Mouse (Mus musculus) kidney, adult 9 months (tissue): Measurements from ENCODE around the gene Polrmt.
"Not testable (repeated sequence)": the region's sequence is repeated elsewhere in the genome, so short reads cannot be mapped to it uniquely, and the experiment has no call there.

ENCODE experiments used
- DNase-seq: peaks from one replicate; pipeline ENCODE4 v3.0.0; 2022

Polrmt gene

DNA sequence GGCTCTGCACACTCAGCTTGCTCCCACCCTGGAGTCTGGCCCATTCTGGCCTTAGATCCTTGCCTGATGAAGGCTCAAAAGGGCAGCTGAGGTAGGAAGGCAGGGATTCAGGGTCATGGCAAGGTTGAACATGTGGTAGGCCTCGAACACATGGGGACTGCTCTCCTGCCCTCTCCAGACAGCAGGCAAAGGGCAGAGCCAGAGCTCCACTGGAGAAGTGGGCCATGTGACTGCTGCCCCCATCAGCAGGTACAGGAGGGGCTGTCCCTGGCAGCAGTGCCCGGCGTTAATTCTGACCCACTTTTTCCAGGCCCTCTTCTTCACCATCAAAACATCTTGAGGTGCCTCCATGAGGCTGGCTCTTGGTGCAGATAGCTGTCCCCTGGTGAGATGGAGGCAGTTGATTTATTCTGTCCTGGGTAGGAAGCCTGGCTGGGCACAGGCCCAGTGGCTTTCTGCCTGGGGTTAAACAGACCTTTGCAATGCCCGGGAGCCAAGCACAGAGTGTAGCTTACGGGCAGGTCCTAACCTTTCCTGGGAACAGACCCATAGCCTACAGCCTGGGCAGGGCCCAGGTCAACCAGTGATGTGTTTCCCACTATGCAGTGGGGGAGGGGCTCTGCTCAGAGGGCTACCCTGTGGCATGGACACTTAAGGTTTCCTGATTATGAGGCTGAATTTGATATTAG, 39.8 kb downstream of the Polrmt start:
- DNase-seq, result no peak

DNA sequence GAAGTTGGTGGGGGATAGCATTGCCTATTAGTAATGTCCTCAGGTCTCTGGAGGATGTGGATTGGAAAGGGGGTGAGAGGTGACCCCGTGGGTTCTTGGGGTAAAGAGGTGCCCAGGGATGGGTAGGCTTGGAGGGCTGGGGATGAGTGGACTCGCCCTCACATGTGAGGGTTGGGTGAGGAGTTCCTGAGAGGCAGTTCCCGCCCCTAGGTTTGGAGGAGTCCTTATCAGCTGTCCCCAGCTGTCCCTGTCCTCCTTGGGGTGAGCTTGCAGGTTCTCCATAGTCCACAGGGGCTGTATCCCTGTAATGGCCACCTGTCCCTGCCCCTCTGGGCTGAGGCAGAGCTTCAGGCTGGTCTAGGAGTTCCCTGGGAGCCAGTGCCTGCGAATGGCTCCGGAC, 40.4 kb downstream of the Polrmt start:
- DNase-seq, result no peak

DNA sequence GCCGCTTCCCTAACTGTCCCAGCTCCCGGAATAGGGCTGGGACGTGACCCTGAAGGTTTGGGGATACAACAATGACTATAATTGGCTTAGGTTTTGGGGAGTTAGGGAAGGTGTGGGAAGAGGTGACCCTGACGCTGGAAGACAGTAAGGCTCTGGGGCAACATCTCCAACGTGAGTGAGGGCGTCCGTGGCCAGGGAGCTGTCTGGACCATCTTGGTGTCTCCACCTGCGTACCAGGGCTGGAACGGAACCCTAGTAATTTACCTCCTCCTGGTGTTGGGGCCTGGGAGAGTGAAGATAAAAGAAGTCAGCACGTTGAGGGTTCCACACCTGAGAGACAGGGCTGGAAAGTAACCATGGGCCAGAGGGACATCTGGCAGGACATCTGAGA, 41.4 kb downstream of the Polrmt start:
- no peak for DNase-seq

DNA sequence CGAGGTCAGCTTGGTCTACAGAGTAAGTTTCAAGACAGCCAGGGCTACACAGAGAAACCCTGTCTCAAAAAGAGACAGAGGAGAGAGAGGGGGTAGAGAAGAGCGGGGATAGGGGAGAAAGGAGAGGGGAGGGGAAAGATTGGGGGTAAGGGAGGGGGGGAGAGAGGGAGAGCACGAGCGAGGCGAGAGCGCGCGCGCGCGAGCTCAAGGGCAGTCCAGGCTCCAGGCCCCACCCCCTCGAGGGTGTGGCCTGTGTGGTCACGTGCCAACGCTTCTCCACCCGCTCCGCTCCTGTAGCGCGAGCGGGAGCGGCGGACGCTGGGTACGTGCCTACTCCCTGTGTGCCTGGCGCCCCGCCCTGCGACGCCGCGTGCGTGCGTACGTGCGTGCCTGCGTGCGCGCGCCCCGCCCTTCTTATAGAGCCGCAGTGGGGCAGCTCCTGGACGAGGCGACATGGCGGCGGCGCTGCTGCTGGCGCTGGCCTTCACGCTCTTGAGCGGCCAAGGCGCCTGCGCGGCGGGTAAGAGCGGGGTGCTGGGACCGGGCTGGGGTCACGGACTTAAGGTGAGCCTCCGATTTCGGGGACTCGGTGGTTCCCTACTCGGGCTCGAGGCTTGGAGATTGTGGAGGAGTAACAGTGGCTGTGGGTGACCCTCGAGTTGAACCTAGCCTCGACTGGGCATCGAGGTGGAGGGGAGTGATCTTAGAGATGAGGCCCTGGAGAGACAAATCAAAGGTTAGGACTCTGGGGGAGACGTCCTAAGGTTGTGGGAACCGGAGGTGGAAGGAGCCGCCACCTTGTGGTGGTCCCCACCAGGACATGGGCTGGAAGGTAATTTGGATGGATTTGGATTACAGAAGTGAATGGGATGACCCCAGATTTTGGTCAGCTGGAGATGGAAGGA, 42.1 kb downstream of the Polrmt start, which contains the start of gene Bsg:
Gene Bsg, plus strand, starts transcription at position 427 of the 905 bp plus-strand sequence.
- DNase-seq, result peak; percentile 99

DNA sequence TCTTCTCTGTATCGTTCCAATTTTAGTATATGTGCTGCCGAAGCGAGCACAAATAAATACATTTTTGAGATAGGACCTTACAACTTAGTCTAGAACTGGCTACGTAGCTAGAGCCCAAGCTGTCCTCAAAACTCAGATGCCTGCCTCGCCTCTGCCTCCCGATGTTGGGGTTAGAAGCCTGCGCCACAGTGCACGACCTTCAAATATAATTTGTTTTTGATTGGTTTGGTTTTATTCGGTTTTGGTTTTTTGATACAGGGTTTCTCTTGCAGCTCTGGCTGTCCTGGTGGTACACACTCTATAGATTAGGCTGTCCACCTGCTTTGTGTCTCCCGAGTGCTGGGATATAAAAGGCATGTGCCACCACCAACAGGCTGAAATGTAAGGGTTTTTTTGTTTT, 42.8 kb downstream of the Polrmt start:
- DNase-seq, result no peak

DNA sequence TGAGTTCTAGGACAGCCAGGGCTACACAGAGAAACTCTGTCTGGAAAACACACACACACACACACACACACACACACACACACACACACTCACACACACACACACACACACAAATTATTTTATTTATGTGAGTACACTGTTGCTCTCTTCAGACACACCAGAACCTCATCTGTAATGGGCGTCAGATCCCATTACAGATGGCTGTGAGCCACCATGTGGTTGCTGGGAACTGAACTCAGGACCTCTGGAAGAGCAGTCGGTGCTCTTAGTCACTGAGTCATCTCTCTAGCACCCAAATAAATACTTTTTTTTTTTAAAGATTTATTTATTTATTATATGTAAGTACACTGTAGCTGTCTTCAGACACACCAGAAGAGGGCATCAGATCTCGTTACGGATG, 43.4 kb downstream of the Polrmt start:
- DNase-seq, result not testable (repeated sequence)

DNA sequence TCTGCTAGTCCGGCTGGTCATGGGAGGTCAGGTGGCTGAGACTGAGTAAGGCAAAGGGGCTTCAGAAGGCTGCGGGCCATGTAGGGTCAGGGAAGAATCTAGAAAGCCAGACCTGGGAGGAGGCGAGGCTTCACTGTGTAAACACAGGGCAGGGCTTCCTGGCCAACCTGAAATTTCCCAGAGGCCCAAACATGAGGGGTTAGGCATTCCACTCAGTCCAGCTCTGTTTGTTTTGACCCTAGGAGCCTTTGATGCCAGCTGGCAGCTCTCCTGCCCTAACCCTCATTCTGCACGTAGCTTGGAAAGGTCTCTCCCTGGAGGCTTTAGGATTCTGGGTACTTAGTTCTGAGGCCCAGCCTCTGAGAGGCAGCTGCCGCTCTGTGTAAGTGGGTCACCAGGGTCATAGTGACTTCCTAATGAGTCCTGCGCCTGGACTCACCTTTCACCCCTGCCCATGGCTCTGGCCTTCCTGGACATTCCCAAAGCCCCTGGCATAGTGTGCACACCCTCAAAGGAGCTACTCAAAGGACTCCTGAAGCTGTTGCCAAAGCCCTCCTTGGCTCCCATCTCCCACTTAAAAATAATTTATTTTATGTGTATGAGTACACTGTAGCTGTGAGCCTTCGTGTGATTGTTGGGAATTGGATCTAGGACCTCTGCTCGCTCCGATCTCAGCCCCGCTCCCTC, 44.8 kb downstream of the Polrmt start:
- DNase-seq, result peak; percentile 60

DNA sequence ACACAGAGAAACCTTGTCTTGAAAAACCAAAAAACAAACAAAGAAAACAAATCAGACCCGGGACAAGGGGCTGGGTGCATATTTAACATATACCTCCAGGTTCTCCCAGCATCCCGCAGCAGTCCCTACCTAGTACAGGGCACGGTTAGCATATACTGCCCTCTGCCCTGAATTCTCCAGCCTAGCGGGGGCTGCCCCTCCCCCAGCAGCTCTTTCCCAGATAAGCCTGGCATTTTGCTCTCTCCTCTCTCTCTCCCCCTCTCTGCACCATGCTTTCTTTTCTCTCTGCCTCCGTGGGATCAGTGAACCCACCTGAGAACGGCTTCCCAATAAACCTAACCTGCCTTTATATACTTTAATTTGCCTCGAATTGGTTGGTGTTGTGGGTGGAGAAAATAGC, 45.7 kb downstream of the Polrmt start:
- DNase-seq, result no peak

DNA sequence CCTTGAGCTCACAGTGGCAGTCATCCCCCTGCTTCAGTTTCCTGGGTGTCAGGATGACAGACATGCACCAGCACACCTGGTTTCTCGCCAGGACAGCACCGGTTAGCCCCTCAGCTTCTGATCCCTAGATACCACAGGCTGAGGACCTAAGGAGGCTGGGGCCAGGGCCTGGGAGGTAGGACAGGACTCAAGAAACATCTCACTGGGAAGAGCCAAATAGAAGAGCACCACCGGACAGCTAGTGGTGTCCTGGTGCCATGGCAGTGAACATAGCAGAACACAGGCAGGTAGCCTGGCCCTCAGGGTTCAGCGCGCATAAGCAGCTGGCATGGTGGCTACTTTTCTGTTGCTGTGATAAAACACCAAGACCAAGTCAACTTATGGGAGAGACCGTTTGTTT, 47.9 kb downstream of the Polrmt start:
- no peak for DNase-seq

DNA sequence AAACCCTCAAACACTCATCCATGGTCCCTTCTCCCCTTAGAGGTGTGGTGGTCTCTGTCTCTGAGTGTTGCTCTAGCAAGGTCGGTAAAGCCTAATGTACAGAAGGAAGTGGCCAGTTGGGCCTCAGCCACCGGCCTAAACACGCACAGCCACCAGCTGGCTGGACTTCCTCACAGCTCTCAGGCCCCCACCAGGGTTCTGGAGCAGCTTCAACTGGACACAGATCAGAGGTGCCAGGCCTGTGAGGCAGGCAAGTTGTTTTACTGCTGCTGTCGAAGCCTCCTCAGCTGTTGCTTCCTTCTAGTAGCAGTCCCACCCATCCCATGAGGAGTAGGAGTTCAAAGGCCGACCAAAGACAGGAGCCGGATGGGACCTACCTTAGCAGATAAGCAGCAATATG, 48.5 kb downstream of the Polrmt start:
- no peak for DNase-seq

DNA sequence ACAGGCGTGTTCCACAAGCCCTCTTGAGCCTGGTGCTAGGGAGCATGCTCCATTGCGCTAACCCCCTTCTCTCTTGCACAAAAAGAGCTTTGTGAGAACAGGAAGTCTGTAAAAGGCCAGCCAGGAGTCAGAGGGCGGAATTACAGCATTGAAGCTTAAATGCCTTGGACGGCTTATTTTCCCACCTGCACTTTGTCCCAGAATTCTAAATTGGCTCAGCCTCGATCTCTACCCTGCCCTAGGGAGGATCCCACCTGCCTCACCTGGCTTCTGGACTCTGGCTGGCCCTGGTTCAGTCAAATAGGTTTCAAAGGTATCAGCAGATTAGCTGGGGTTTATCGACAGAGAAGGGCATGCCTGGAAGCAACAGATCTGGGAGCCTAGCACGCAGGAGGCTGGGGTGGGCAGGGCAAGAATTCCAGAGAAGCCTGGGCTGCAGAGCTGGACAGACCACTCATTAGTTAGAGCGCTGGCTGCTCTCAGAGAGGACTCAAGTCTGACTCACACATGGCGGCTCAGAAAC, 50.2 kb downstream of the Polrmt start:
- no peak for DNase-seq

DNA sequence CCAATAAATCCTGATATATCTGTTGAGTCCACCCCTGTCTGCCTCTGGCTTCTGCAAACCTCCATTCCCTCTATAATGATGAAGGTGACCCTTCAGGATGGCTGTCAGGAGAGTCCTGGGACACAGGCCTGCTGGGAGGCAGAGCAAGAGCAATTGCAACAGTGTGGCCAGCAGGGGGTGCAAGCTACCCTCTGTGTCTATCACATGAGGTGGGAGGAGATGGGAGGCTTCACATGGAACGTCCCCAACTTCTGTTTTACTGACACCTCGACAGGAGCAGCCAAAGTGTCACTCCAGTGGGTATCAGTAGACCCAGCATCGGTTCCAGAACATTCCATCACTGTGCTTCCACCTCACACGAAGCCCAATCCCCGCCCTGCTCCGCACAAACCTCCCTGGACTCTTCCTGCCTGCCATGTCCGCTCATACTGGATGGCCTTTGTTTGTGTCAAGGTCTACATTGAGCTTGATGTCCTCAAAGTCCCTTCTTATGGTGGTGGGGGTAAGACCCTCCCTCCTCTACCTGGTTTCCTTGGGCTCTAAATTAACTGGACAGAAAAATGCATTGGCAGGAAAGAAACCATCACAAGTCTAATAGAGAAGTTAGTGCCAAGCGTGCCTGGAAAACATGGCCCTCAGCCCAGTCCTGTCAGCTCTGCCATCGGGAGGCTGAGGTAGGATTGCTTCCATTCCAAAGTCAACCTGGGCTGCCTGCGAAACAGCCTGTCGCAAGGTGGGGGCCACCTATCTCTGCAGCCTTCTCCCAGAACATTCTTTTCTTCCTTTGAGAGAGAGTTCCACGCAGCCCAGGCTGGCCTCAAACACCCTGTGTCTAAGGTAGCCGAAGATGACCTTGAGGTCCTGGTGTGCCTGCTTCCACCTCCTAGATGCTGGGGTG, 50.9 kb downstream of the Polrmt start:
- DNase-seq, result peak; percentile 76

DNA sequence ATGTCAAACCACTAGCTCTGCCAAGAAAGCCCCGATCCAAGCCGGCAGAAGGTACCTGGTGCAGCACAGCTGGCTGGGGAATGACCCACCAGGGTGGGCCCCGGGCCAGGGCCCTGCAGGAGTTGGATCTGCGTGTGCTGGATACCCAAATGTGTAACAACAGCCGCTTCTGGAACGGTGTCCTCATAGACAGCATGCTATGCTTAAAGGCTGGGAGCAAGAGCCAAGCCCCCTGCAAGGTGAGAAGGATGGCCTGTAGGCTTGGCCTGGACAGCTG, 52.1 kb downstream of the Polrmt start:
- DNase-seq, result no peak

DNA sequence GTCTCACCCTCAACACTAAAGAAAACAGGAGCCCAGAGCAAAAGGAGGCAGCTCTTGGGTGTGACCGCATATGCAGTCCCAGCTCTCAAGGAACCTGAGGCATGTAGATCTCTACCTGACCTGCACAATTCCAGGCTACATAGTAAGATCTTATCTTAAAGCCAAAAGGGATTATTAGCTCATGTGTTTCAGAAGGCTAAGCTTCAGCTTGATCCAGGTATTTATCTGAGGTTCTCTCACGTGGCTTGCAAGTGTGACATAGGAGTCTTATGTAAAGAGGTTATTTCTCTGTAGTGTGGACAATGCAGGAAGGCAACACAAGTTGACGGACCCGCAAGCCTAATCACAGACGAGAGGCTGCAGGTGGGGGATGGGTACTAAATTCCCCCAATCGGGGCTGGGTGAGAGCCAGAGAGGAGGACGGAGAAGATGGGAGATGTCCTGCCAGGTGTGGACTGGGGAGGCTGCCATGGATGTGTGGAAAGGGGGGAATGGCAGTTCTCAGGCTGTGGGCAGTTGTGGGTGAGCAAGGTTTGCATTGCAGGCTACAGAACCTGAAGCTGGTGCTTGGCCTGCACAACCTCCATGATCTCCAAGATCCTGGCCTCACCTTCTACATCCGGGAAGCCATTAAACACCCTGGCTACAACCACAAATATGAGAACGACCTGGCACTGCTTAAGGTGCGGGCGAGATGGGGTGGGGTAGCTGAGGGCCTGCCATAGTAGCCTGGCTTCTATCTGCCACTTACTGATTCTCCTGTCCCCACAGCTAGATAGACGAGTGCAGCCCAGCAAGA, 52.6 kb downstream of the Polrmt start:
- no peak for DNase-seq

DNA sequence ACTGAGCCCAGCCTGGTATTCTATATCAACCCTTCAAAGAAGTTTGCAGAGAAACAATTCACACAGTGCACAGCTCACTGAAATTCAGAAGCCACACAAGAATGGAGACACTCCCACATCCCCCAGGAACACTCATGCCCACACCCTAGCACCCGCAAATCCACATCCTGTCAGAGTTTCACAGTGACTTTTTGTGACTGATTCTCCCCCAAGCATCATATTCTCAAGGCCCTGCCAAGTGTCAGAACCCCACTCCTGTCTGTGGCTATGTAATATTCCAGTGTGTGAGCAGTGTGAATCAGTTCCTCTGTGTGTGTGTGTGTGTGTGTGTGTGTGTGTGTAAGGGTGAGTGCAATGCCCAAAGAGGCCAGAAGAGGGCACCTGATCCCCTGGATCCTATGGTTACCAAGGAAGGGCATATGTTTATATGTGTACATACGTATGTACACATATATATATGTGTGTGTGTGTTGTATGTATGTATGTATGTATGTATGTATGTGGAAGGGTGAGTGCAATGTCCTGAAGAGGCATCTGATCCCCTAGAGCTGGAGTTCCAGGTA, 54.3 kb downstream of the Polrmt start:
- no peak for DNase-seq

DNA sequence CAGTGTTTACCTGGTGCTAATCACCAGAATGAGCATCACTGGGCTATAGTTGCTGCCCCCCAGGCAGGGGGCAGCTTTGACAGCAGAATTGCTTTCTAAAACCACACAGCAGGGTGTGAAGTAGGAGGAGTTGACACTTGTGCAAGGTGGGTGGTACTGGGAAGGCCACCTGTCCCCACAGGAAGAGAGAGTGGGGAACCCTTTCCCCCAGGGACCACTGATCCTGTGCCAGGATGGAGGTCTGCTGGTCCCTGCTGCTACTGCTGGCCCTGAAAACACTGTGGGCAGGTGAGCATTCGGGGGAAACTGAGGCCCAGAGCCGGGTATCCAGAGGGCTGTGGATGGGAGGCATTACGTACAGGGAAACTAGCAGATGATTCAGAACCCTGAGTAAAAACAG, 57.2 kb downstream of the Polrmt start:
- no peak for DNase-seq

DNA sequence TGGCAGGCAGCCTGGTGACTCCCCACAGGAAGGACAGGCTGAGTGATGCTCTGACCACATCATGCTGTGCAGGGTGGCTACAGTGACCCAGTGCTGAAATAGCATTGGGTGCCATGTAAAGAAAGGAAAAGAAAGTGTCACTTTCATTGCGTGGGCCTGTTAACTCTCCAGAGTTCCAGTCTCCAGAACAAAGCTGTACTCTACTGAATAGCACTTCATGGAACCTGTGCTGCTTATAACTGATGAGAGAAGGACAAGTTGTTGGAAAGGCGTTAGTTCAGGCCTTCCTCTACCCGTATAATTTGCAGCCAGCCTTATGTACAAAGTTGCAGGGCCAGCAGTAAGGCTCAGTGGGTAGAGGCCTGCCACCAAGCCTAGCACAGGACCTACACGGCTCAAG, 57.7 kb downstream of the Polrmt start, which contains the start of gene Gzmm:
Gene Gzmm, plus strand, starts transcription at position 301 of the 400 bp plus-strand sequence.
- DNase-seq, result no peak

DNA sequence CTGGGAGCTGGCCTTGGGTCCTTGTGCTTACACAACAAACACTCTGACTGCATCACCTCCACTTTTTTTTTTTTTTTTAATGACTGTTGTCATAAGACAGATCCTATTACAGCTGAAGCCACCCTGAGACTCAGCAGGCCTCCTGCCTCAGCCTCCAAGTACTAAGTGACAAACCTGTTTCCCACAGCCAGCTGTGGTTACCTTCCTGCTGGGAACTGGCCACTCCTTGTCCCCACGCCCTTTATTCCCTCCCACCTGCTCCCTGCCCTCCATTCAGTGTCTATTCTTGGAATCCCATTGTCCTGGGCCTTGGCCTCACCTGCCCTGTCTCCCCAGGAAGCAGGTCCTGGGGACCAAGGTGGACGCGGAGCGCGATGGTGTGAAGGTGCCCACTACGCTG, 58.9 kb downstream of the Polrmt start:
- DNase-seq, result no peak

DNA sequence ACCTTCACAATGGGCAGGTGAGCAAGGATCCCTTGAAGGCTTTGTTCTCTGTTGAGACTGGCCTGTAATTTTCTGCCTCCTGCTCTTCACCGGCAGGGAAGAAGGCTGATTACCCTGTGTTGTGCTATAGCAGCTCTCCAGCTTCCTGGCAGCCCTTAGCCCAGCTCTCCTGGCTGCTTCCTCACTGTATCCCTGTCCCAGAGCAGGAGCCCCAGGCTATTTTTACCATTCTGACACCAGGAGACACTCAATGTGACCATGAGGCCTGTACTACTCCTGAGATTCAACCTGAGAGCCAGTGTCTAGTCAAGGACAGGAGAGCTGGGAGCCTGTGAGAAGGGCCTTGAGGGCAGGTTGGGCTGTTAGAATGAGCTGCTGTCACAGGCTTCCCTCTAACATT, 59.7 kb downstream of the Polrmt start:
- no peak for DNase-seq

DNA sequence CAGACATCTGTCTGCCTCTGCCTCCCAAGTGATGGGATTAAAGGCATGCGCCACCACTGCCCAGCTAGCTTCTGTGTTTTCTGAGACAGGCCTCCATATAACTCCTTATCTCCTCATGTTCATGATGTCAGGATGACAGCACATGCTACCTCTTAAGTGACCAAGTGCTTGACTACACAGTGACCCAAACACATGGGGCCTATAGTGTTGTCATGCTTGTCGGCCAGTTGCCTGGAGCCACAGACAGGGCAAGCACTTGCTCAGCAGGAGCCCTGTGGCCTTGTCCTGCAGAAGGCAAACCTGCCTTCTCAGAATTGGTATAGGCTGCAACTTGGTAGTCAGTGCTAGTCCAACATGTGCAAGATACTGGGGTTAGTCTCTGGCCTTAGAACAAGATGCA, 60.2 kb downstream of the Polrmt start:
- DNase-seq, result no peak
